Mouse (Mus musculus) limb, embryonic 11.5 days (tissue): ENCODE measurements at regions not wholly inside any gene's neighbourhood (a gene's known extent, or its start where the extent isn't known, plus 50 kb on each side); places are given as distances from the start of the nearest gene placed in this dataset.
A peak's percentile ranks its signal among the peaks of the same experiment; 100 is the strongest.

ENCODE experiments used
- ATAC-seq: fragments of 200-750 bp; cut with Nextera tagmentation; 2 replicates; pipeline ENCODE4 v1.8.0; 2017; ENCODE audit warnings: low read depth; ENCODE audit not compliant: insufficient number of reproducible peaks, low FRiP score, low TSS enrichment
- DNase-seq: peaks from one replicate; pipeline ENCODE4 v3.0.0-alpha.2; 2015; ENCODE audit warnings: low spot score
- H3K27ac ChIP-seq: fragments of 300-500 bp; sonication (generic); replicated peaks from 2 replicates; pipeline ENCODE4 v1.5.1; 2014; ENCODE audit warnings: low read depth, mild to moderate bottlenecking, low read length
- H3K27me3 ChIP-seq: fragments of 300-500 bp; sonication (generic); 2 replicates; pipeline ENCODE4 v1.6.1; 2014; ENCODE audit warnings: mild to moderate bottlenecking, low read length, mixed read lengths; ENCODE audit not compliant: control insufficient read depth, insufficient read depth
- H3K36me3 ChIP-seq: fragments of 300-500 bp; sonication (generic); 2 replicates; pipeline ENCODE4 v1.6.1; 2014; ENCODE audit warnings: mild to moderate bottlenecking, low read length, moderate library complexity, mixed read lengths; ENCODE audit not compliant: control insufficient read depth, insufficient read depth
- H3K4me1 ChIP-seq: fragments of 300-500 bp; sonication (generic); 2 replicates; pipeline ENCODE4 v1.6.1; 2014; ENCODE audit warnings: low read length, mixed read lengths; ENCODE audit not compliant: control insufficient read depth, insufficient read depth
- H3K4me2 ChIP-seq: fragments of 300-500 bp; sonication (generic); 2 replicates; pipeline ENCODE4 v1.6.1; 2014; ENCODE audit warnings: low read depth, mild to moderate bottlenecking, moderate library complexity; ENCODE audit not compliant: severe bottlenecking
- H3K4me3 ChIP-seq: fragments of 300-500 bp; sonication (generic); 2 replicates; pipeline ENCODE4 v1.5.1; 2014; ENCODE audit warnings: low read depth, low read length
- H3K9ac ChIP-seq: fragments of 300-500 bp; sonication (generic); 2 replicates; pipeline ENCODE4 v1.6.1; 2014; ENCODE audit warnings: mild to moderate bottlenecking, low read length
- H3K9me3 ChIP-seq: fragments of 300-500 bp; sonication (generic); 2 replicates; pipeline ENCODE4 v1.6.1; 2016; ENCODE audit warnings: low read length; ENCODE audit not compliant: control insufficient read depth
- WGBS: fragments of 180-500 bp; shearing (Covaris S2); extraction: QIAGEN DNeasy Blood & Tissue Kit; methylation state at CpG from one replicate; pipeline ENCODE4 v1.1.7; 2014; 5-methylcytosine and 5-hydroxymethylcytosine counted together

DNA sequence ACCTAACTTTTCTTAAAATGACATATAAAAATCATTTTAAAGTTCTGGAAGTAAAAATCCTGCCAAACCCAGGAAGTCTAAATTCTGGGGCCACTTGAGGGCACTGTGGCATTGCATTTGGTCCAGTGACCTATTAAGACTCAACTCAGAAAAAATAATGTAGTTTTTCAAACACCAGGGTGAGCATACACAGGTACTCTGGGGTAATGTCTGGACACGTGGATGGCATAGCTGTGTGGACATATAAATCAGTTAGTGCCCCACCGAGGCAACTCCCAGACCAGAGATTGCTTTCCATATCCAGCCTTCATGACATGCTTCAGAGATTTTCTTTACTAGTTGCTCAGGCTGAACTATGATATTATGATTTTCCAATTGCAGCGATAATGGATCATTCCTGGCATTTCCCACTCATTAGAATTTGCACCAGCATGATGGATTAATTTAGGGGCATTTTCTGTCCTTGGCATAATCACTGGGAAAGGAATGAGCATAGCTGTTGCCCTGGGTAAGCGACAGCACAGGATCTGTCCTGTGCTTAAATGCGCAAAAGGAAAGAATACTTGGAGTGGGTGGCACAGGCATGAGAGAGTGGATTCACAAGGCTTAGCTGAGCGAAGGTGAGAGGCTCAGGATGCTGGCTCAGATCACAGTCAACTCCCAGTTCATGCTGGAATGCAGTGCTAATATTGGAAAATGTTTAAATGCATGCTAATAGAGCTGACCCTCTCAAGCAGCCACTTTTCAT lies 1526.6 kb upstream of the Cdh8 start:
- Histone ChIP-seq H3K36me3 (no peaks in the 10 kb centered on the region), H3K27ac (no peak overlapping the region), H3K4me1 (no peaks in the 10 kb centered on the region), H3K27me3 (no peaks in the 10 kb centered on the region), H3K4me3 (no peak overlapping the region), H3K9ac (no peak overlapping the region), H3K9me3 (no peaks in the 10 kb centered on the region), H3K4me2 (no peak overlapping the region)
- ATAC-seq (no peak), DNase-seq (peak; percentile 22)
- 76% methylated on average over 6 of the region's 6 CpGs for whole genome bisulfite sequencing

DNA sequence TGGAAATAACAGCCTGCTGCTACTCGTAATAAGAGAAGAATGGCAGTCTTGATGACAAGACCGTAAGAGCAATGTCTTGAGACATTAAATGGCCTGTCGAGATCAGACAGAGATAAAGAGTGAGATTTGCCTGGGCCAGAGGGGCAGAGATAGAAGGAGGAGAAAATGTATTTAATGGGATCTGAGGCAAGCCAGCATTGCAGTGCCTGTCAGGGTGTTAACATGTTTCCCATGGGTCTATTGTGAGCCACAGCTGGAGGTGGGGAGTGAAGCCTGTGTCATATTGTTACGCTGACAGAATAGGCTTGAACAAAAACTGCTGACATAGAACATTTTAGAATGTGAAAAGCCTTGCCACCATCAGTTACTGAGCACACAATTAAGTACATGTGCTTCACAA lies 1523.3 kb upstream of the Cdh8 start:
- Histone ChIP-seq H3K9me3 (no peaks in the 10 kb centered on the region), H3K36me3 (no peaks in the 10 kb centered on the region), H3K4me1 (no peaks in the 10 kb centered on the region), H3K4me3 (no peak overlapping the region), H3K27me3 (no peaks in the 10 kb centered on the region), H3K4me2 (no peak overlapping the region), H3K27ac (no peak overlapping the region), H3K9ac (no peak overlapping the region)
- ATAC-seq (no peak), DNase-seq (no peak)
- WGBS = 62% methylated on average over 4 of the region's 4 CpGs

DNA sequence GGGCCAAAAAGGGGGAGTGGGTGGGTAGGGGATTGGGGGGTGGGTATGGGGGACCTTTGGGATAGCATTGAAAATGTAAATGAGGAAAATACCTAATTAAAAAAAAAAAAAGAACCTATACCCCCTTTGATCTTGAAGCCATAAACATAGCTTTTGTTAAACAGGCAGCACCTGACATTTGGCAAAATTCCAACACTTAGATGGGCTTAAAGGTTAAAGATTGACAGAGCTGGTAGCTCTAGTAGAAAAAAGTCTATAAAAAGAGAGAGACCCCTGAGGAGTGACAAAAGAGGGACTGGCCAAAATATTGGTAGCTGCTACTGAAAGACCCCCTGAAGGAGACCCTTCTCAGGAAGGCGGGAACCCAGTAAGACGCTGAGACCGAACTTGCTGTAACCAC lies 1474.0 kb upstream of the Cdh8 start:
- Histone ChIP-seq H3K9me3 (no peaks in the 10 kb centered on the region), H3K27me3 (no peaks in the 10 kb centered on the region), H3K9ac (no peak overlapping the region), H3K4me1 (no peaks in the 10 kb centered on the region), H3K4me2 (no peak overlapping the region), H3K27ac (no peak overlapping the region), H3K36me3 (no peaks in the 10 kb centered on the region), H3K4me3 (no peak overlapping the region)
- DNase-seq (no peak), ATAC-seq (no peak)
- WGBS = 47% methylated on average over 3 of the region's 3 CpGs

DNA sequence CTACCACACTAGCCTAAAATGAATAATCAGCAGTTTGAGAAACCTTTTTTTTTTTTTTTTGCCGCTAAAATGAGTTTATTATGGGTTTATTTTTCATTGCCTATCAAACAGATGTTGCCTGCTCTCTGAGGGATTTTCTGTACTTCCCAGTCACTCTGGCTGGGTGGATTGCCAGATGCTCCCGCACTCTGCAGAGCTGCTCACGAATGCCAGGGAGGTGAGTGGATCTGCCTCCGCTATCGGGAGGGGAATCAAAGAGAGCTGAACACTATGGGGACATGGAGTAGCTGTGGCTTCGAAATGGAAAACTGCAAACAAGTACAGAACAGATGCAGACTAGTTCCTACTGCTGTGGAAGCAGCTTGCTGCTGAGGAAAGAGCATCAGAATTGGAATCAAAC lies 1449.4 kb upstream of the Cdh8 start:
- 77% methylated on average over 6 of the region's 6 CpGs for WGBS
- no peaks in the 10 kb centered on the region for H3K9me3 ChIP-seq

GRCm38 (mm10) chr8:100850822-100851437 lies 1434.7 kb upstream of the Cdh8 start:
- no peak overlapping the region for H3K9ac ChIP-seq
- no peaks in the 10 kb centered on the region for H3K36me3 ChIP-seq
- no peak overlapping the region for H3K4me3 ChIP-seq
- WGBS = 45% methylated on average over 2 of the region's 2 CpGs
- H3K4me2 ChIP-seq = no peak overlapping the region
- H3K9me3 ChIP-seq = no peaks in the 10 kb centered on the region
- no peaks in the 10 kb centered on the region for H3K4me1 ChIP-seq
- DNase-seq (peak; percentile 64), ATAC-seq (no peak)
- no peak overlapping the region for H3K27ac ChIP-seq
- no peaks in the 10 kb centered on the region for H3K27me3 ChIP-seq

More for the DNA sequence above, 1449.4 kb upstream of the Cdh8 start:
- no peak for ATAC-seq
- H3K4me1 ChIP-seq = no peaks in the 10 kb centered on the region
- H3K9ac ChIP-seq = no peak overlapping the region
- no peak overlapping the region for H3K4me2 ChIP-seq
- H3K4me3 ChIP-seq = no peak overlapping the region
- no peak for DNase-seq
- no peaks in the 10 kb centered on the region for H3K27me3 ChIP-seq
- no peak overlapping the region for H3K27ac ChIP-seq
- H3K36me3 ChIP-seq = no peaks in the 10 kb centered on the region
